Mouse (Mus musculus): Measurements from ENCODE around the gene Large2.

The Large2 gene

DNA sequence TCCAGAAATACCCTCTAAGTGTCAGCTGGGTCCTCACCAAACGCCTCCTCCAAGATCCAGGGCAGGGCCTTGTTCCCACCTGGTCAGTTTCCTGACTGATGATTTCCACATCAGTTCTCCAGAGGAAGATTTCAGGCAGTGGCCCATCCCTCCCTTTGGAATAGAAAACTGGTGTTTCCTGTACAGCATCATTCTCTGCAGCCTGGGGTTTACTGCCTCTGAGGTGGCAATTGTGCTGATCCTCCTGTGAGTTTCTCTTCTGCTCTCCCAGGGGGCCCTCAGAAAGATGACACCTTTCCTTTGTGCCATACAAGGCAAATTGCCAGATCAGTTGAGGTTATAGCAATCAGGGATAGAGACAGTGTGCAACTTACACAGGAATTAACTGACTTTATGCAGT, 48.4 kb downstream of the Large2 start:
- DNase-seq: peak; percentile 50

DNA sequence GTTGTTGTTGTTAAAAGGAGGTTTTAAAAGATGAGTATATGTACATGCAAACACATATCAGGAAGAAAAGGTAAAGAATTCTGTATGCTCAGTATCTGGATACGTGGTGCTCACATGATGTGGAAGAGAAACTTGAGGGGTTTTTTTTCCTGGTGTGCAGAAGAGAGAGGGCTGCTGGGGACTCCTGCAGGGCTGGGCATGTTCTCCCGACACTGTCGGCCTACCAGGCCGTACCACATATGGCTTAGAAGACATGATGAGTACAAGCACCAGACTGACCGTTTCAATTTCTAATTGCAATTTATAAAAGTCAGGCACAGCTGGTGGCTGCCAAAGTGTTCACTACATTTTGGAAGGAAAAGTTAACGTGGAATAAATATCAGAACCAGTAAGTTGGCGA, 49.0 kb downstream of the Large2 start:
- DNase-seq: peak; percentile 77

DNA sequence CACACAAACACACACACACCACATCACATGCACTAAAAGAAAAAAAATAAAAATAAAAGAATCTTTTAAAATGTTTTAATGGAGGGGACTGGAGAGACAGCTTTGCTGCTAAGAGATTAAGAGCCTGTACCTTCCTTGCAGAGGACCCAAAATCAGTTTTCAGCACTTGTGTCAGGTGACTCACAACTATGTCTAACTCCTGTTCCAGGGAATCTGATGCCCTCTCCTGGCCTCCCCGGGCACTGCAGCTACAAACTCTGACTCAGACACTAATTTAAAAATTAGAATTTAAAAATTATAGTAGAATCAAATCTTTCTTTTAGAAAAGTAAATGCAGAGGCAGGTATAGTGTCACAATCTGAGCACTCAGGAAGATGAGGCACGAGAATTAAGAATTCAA, 52.0 kb downstream of the Large2 start:
- DNase-seq: no peak

DNA sequence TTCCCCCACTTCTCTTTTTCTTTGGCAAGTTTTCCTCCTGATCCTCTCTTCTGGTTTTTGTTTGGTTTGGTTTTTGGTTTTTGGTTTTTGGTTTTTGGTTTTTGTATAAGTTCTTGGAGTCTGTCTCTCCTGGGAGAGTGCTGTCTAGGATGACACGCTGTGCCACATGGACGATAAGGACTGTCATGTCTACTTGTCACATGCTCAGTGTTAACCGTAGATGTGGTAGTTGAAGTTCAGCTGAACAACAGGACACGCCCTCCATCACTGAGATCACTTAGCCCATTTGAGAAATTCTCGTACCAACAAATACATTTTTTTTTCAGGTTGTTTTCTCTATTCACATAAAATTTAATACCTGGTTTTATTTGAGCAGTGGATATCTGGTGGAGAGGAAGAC, 57.4 kb downstream of the Large2 start:
- peak; percentile 46 for DNase-seq

DNA sequence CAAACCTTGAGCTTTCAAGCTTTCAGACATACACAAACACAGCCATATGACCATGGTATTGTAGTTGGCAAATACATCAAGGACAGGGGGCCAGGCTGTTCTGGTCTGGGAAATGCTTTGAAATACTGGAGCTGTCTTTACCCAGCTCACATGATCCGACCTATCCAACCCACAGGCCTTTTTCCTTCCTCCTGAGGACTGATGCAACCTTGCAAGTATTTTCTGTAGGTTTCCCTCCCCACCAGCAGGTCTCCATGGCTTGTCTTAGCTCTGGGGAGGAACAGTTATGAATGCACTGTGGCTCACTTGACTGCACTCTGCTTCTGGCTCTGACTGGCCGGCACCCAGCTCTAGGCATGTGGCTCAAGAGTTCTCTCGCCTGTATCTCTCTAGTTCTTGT, 58.0 kb downstream of the Large2 start:
- peak; percentile 49 for DNase-seq
